Mouse (Mus musculus) kidney, embryonic 14.5 days (tissue): ENCODE results near the gene Apobec1. TPM values are rescaled to one million over a fixed set of nuclear protein-coding genes. Genes with fewer than 3 reads are reported as not detected.
A peak's percentile ranks its signal among the peaks of the same experiment; 100 is the strongest.

Experiments
- ATAC-seq: fragments of 200-750 bp; cut with Nextera tagmentation; 2 replicates; pipeline ENCODE4 v1.8.0; 2017; ENCODE audit warnings: moderate number of reproducible peaks, mild to moderate bottlenecking, moderate TSS enrichment, moderate library complexity; ENCODE audit not compliant: low FRiP score, low TSS enrichment
- H3K27ac ChIP-seq: fragments of 300-500 bp; sonication (generic); 2 replicates; pipeline ENCODE4 v1.5.1; 2014; ENCODE audit warnings: low read depth, mild to moderate bottlenecking, low read length, moderate library complexity, mixed read lengths
- H3K27me3 ChIP-seq: fragments of 300-500 bp; sonication (generic); 2 replicates; pipeline ENCODE4 v1.6.1; 2014; ENCODE audit warnings: mild to moderate bottlenecking, low read length; ENCODE audit not compliant: control insufficient read depth, insufficient read depth
- H3K36me3 ChIP-seq: fragments of 300-500 bp; sonication (generic); 2 replicates; pipeline ENCODE4 v1.6.1; 2014; ENCODE audit warnings: low read length, mixed read lengths; ENCODE audit not compliant: control insufficient read depth, insufficient read depth
- H3K4me1 ChIP-seq: fragments of 300-500 bp; sonication (generic); 2 replicates; pipeline ENCODE4 v1.6.1; 2014; ENCODE audit warnings: low read length, mixed read lengths; ENCODE audit not compliant: control insufficient read depth, insufficient read depth
- H3K4me2 ChIP-seq: fragments of 300-500 bp; sonication (generic); replicated peaks from 2 replicates; pipeline ENCODE4 v1.6.1; 2014; ENCODE audit warnings: low read depth, mild to moderate bottlenecking, low read length
- H3K4me3 ChIP-seq: fragments of 300-500 bp; sonication (generic); 2 replicates; pipeline ENCODE4 v1.5.1; 2014; ENCODE audit warnings: mild to moderate bottlenecking, low read length
- H3K9ac ChIP-seq: fragments of 300-500 bp; sonication (generic); 2 replicates; pipeline ENCODE4 v1.6.1; 2014; ENCODE audit warnings: low read depth, mild to moderate bottlenecking, low read length, moderate library complexity
- H3K9me3 ChIP-seq: fragments of 300-500 bp; sonication (generic); 2 replicates; pipeline ENCODE4 v1.6.1; 2016; ENCODE audit warnings: low read length; ENCODE audit not compliant: control insufficient read depth
- WGBS: fragments of 180-500 bp; shearing (Covaris S2); extraction: QIAGEN DNeasy Blood & Tissue Kit; methylation state at CpG from one replicate; pipeline ENCODE4 v1.1.7; 2014; 5-methylcytosine and 5-hydroxymethylcytosine counted together
- polyA plus RNA-seq: library from polyadenylated mRNA; unstranded; fragments of >200 nt; fragmentation: Nextera tagmentation; extraction: Ambion mirVana; gene quantifications from 2 replicates; pipeline ENCODE4 v1.2.1, GENCODE M21; 2014

Apobec1 gene
- polyA plus RNA-seq, 1 experiment from 2014 or later: 2.7 TPM

- Histone ChIP-seq H3K9me3 (no peaks in the 10 kb centered on the region), H3K27me3 (no peaks in the 10 kb centered on the region), H3K4me2 (no peak overlapping the region), H3K9ac (no peak overlapping the region), H3K4me1 (no peaks in the 10 kb centered on the region), H3K4me3 (no peak overlapping the region), H3K27ac (no peak overlapping the region), H3K36me3 (no peaks in the 10 kb centered on the region)
- ATAC-seq: no peak
- 85% methylated on average over 10 of the region's 10 CpGs for WGBS
These were observed 6.5 kb upstream of the Apobec1 start for GRCm38 (mm10) chr6:122608434-122609376.

- H3K36me3 ChIP-seq: no peaks in the 10 kb centered on the region
- no peak for ATAC-seq
- H3K4me1 ChIP-seq: no peaks in the 10 kb centered on the region
- no peaks in the 10 kb centered on the region for H3K9me3 ChIP-seq
- H3K9ac ChIP-seq: no peak overlapping the region
- 88% methylated on average over 12 of the region's 12 CpGs for WGBS
- no peak overlapping the region for H3K4me3 ChIP-seq
- no peak overlapping the region for H3K4me2 ChIP-seq
- no peaks in the 10 kb centered on the region for H3K27me3 ChIP-seq
- H3K27ac ChIP-seq: no peak overlapping the region
These were observed 5.5 kb upstream of the Apobec1 start for GRCm38 (mm10) chr6:122607700-122608099.

GRCm38 (mm10) chr6:122606661-122607060 lies 4.4 kb upstream of the Apobec1 start:
- Histone ChIP-seq H3K27me3 (no peaks in the 10 kb centered on the region), H3K4me1 (no peaks in the 10 kb centered on the region), H3K4me2 (no peak overlapping the region), H3K27ac (no peak overlapping the region), H3K36me3 (no peaks in the 10 kb centered on the region), H3K9ac (no peak overlapping the region), H3K9me3 (no peaks in the 10 kb centered on the region), H3K4me3 (no peak overlapping the region)
- 90% methylated on average over 11 of the region's 11 CpGs for WGBS
- no peak for ATAC-seq

GRCm38 (mm10) chr6:122605483-122605882 lies 3.2 kb upstream of the Apobec1 start:
- H3K9me3 ChIP-seq: no peaks in the 10 kb centered on the region
- H3K4me1 ChIP-seq: no peaks in the 10 kb centered on the region
- 92% methylated on average over 8 of the region's 8 CpGs for WGBS
- no peak overlapping the region for H3K9ac ChIP-seq
- H3K27me3 ChIP-seq: no peaks in the 10 kb centered on the region
- H3K4me3 ChIP-seq: no peak overlapping the region
- ATAC-seq: no peak
- no peak overlapping the region for H3K27ac ChIP-seq
- H3K4me2 ChIP-seq: no peak overlapping the region
- H3K36me3 ChIP-seq: no peaks in the 10 kb centered on the region

GRCm38 (mm10) chr6:122604260-122604659 lies 2.0 kb upstream of the Apobec1 start:
- H3K4me1 ChIP-seq: no peaks in the 10 kb centered on the region
- no peaks in the 10 kb centered on the region for H3K27me3 ChIP-seq
- no peaks in the 10 kb centered on the region for H3K9me3 ChIP-seq
- no peak for ATAC-seq
- no peak overlapping the region for H3K27ac ChIP-seq
- no peak overlapping the region for H3K4me2 ChIP-seq
- no peak overlapping the region for H3K4me3 ChIP-seq
- H3K36me3 ChIP-seq: no peaks in the 10 kb centered on the region
- no peak overlapping the region for H3K9ac ChIP-seq

DNA sequence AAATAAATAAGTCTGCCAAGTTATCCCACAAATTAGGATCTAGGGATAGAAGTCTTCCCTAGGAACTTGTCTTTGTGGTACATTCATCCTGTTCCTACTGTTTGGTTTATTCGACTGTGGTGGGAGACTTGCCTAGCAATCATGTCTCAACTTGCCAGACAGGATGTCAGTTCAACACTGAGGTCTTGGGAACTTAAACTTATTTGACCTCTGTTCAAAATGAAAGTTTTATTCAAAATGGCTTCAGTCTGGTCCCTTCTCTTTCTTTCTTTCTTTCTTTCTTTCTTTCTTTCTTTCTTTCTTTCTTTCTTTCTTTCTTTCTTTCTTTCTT lies 713 bp upstream of the Apobec1 start:
- Histone ChIP-seq H3K27ac (no peak overlapping the region), H3K4me3 (no peak overlapping the region; the same call in 1 of the 2 replicates), H3K27me3 (no peaks in the 10 kb centered on the region), H3K9ac (no peak overlapping the region), H3K4me2 (peak overlapping the region; percentile 38; the same call in 1 of the 2 replicates), H3K36me3 (no peaks in the 10 kb centered on the region), H3K4me1 (no peaks in the 10 kb centered on the region), H3K9me3 (no peaks in the 10 kb centered on the region)
- 32% methylated on average over 1 of the region's 1 CpGs for WGBS
- no peak for ATAC-seq

GRCm38 (mm10) chr6:122601615-122602014 lies 629 bp downstream of the Apobec1 start:
- no peaks in the 10 kb centered on the region for H3K4me1 ChIP-seq
- WGBS: 91% methylated on average over 3 of the region's 3 CpGs
- H3K4me3 ChIP-seq: peak overlapping the region; percentile 46; the same call in 1 of the 2 replicates
- H3K27ac ChIP-seq: no peak overlapping the region
- H3K9me3 ChIP-seq: no peaks in the 10 kb centered on the region
- H3K9ac ChIP-seq: peak overlapping the region; percentile 53; the same call in 1 of the 2 replicates
- no peaks in the 10 kb centered on the region for H3K36me3 ChIP-seq
- no peaks in the 10 kb centered on the region for H3K27me3 ChIP-seq
- peak overlapping the region; percentile 38 for H3K4me2 ChIP-seq
- no peak for ATAC-seq

GRCm38 (mm10) chr6:122601031-122601430 lies 1.2 kb downstream of the Apobec1 start:
- H3K9me3 ChIP-seq: no peaks in the 10 kb centered on the region
- H3K9ac ChIP-seq: no peak overlapping the region
- no peak overlapping the region for H3K27ac ChIP-seq
- no peak overlapping the region for H3K4me3 ChIP-seq
- no peaks in the 10 kb centered on the region for H3K27me3 ChIP-seq
- no peak overlapping the region for H3K4me2 ChIP-seq
- 90% methylated on average over 4 of the region's 4 CpGs for WGBS
- no peaks in the 10 kb centered on the region for H3K4me1 ChIP-seq
- no peak for ATAC-seq
- no peaks in the 10 kb centered on the region for H3K36me3 ChIP-seq

- no peak overlapping the region for H3K27ac ChIP-seq
These were observed 2.1 kb downstream of the Apobec1 start for GRCm38 (mm10) chr6:122600066-122600646.

More at GRCm38 (mm10) chr6:122600066-122600646, 2.1 kb downstream of the Apobec1 start:
- H3K4me2 ChIP-seq: no peak overlapping the region
- no peak for ATAC-seq
- H3K9ac ChIP-seq: no peak overlapping the region
- no peaks in the 10 kb centered on the region for H3K27me3 ChIP-seq
- H3K4me1 ChIP-seq: no peaks in the 10 kb centered on the region
- H3K4me3 ChIP-seq: no peak overlapping the region
- 85% methylated on average over 7 of the region's 7 CpGs for WGBS
- no peaks in the 10 kb centered on the region for H3K36me3 ChIP-seq
- no peaks in the 10 kb centered on the region for H3K9me3 ChIP-seq
